Mouse (Mus musculus) MEL (cell line): ENCODE measurements around the gene 0610010K14Rik.

Experiments
- ELF1 ChIP-seq: IDR thresholded peaks from 2 replicates; pipeline ENCODE4 v1.6.1; 2014; ENCODE audit warnings: low read depth, mild to moderate bottlenecking, inconsistent platforms, low read length, improper control_type of control experiment, moderate library complexity
- ZNF384 ChIP-seq: IDR thresholded peaks from 2 replicates; pipeline ENCODE4 v1.6.1; 2012; ENCODE audit warnings: low read depth, mild to moderate bottlenecking, inconsistent platforms, low read length, improper control_type of control experiment

DNA sequence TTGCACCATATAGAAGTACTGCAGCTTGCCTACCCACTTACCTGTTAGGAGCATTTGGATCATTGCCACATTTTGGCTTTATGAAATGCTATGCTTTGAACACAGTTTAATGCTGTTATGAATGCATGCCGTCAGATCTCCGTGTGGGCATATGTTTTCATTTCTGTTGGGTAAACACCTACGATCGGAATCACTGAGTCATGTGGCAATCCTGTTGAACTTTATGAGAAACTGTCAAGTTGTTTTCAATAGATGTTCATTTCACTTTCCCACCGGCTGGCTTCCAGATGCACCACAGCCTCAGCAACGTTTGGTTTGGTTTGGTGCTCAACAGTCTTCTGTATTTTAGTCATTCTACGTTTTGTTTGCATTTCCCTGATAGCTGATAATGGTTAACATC lies 33.9 kb upstream of the 0610010K14Rik start:
- TF ChIP-seq ELF1, result no peak
- TF ChIP-seq ZNF384, result no peak
